Mouse (Mus musculus) MEL (cell line): ENCODE results near the gene Zc3hc1. TPM values are rescaled to one million over a fixed set of nuclear protein-coding genes. Genes with fewer than 3 reads are reported as not detected.

Experiments used
- DNase-seq: peaks from one replicate; pipeline ENCODE4 v3.0.0; 2011; ENCODE audit warnings: low read depth, low spot score
- H3K27ac ChIP-seq: 2 replicates; pipeline ENCODE4 v1.5.1; 2012; ENCODE audit warnings: low read depth, mild to moderate bottlenecking, control low read depth, low read length, moderate library complexity; ENCODE audit not compliant: control insufficient read depth
- H3K27me3 ChIP-seq, 2 experiments: fragments of 150-350 bp in 1 of 2; sonication (generic) in 1 of 2; 2 replicates each; pipeline ENCODE4 v1.6.1; 2012; ENCODE audit warnings: low read length in 2 of 2, mild to moderate bottlenecking in 2 of 2, improper control_type of control experiment in 1 of 2, moderate library complexity in 1 of 2; ENCODE audit not compliant: insufficient read depth in 2 of 2, control insufficient read depth in 1 of 2
- H3K36me3 ChIP-seq, 2 experiments: 2 replicates each; pipeline ENCODE4 v1.6.1; 2012 to 2014; ENCODE audit warnings: low read length in 2 of 2, improper control_type of control experiment in 1 of 2, inconsistent platforms in 1 of 2, mild to moderate bottlenecking in 1 of 2; ENCODE audit not compliant: insufficient read depth in 2 of 2, control insufficient read depth in 1 of 2
- H3K4me1 ChIP-seq, 2 experiments: fragments of 150-350 bp in 1 of 2; sonication (generic) in 1 of 2; 2 replicates each; pipeline ENCODE4 v1.6.1; 2012; ENCODE audit warnings: low read length in 2 of 2, improper control_type of control experiment in 1 of 2, mild to moderate bottlenecking in 1 of 2; ENCODE audit not compliant: insufficient read depth in 2 of 2, control insufficient read depth in 1 of 2
- H3K4me3 ChIP-seq, 2 experiments: fragments of 150-350 bp in 1 of 2; sonication (generic) in 1 of 2; 2 replicates each; pipeline ENCODE4 v1.5.1; 2012; ENCODE audit warnings: low read depth in 2 of 2, low read length in 2 of 2, mild to moderate bottlenecking in 2 of 2, moderate library complexity in 2 of 2, control low read depth in 1 of 2, improper control_type of control experiment in 1 of 2; ENCODE audit not compliant: control insufficient read depth in 1 of 2, insufficient read depth in 1 of 2
- H3K79me2 ChIP-seq: 2 replicates; pipeline ENCODE4 v1.6.1; 2012; ENCODE audit warnings: mild to moderate bottlenecking, low read length, moderate library complexity; ENCODE audit not compliant: control insufficient read depth, poor library complexity, insufficient read depth
- H3K9ac ChIP-seq: 2 replicates; pipeline ENCODE4 v1.6.1; 2012; ENCODE audit warnings: low read depth, mild to moderate bottlenecking, control low read depth, low read length, moderate library complexity; ENCODE audit not compliant: control insufficient read depth, poor library complexity, severe bottlenecking
- H3K9me3 ChIP-seq: fragments of 150-350 bp; sonication (generic); replicated peaks from 2 replicates; pipeline ENCODE4 v1.6.1; 2012; ENCODE audit warnings: mild to moderate bottlenecking, low read length, improper control_type of control experiment, moderate library complexity; ENCODE audit not compliant: insufficient read depth
- BHLHE40 ChIP-seq: IDR thresholded peaks from 2 replicates; pipeline ENCODE4 v1.6.1; 2012; ENCODE audit warnings: low read depth, mild to moderate bottlenecking, inconsistent platforms, low read length, improper control_type of control experiment, borderline replicate concordance
- CHD1 ChIP-seq: IDR thresholded peaks from 2 replicates; pipeline ENCODE4 v1.6.1; 2012; ENCODE audit warnings: low read depth, mild to moderate bottlenecking, inconsistent platforms, low read length, improper control_type of control experiment
- CHD2 ChIP-seq: IDR thresholded peaks from 2 replicates; pipeline ENCODE4 v1.6.1; 2011; ENCODE audit warnings: low read length, improper control_type of control experiment
- CTCF ChIP-seq, 3 experiments: IDR thresholded peaks in 2 of 3; conservative IDR thresholded peaks in 1 of 3; 2 replicates each; pipeline ENCODE4 v1.5.1; 2011 to 2012; ENCODE audit warnings: low read length in 3 of 3, low read depth in 2 of 3, mild to moderate bottlenecking in 2 of 3, improper control_type of control experiment in 1 of 3, inconsistent platforms in 1 of 3, mixed read lengths in 1 of 3, moderate library complexity in 1 of 3; ENCODE audit not compliant: control insufficient read depth in 1 of 3, insufficient read depth in 1 of 3, poor library complexity in 1 of 3, severe bottlenecking in 1 of 3
- E2F4 ChIP-seq: IDR thresholded peaks from 2 replicates; pipeline ENCODE4 v1.6.1; 2011; ENCODE audit warnings: low read depth, low read length, improper control_type of control experiment, borderline replicate concordance
- ELF1 ChIP-seq: IDR thresholded peaks from 2 replicates; pipeline ENCODE4 v1.6.1; 2014; ENCODE audit warnings: low read depth, mild to moderate bottlenecking, inconsistent platforms, low read length, improper control_type of control experiment, moderate library complexity
- EP300 ChIP-seq, 2 experiments: IDR thresholded peaks; 2 replicates each; pipeline ENCODE4 v1.6.1; 2011; ENCODE audit warnings: improper control_type of control experiment in 2 of 2, low read length in 2 of 2, low read depth in 1 of 2, mild to moderate bottlenecking in 1 of 2
- ETS1 ChIP-seq: IDR thresholded peaks from 2 replicates; pipeline ENCODE4 v1.6.1; 2012; ENCODE audit warnings: low read depth, mild to moderate bottlenecking, inconsistent platforms, low read length, improper control_type of control experiment, moderate library complexity
- GABPA ChIP-seq: IDR thresholded peaks from 2 replicates; pipeline ENCODE4 v1.6.1; 2012; ENCODE audit warnings: low read depth, mild to moderate bottlenecking, inconsistent platforms, low read length, improper control_type of control experiment, moderate library complexity
- GATA1 ChIP-seq: IDR thresholded peaks from 2 replicates; pipeline ENCODE4 v1.6.1; 2011; ENCODE audit warnings: low read depth, low read length, improper control_type of control experiment
- HCFC1 ChIP-seq: IDR thresholded peaks from 2 replicates; pipeline ENCODE4 v1.6.1; 2012; ENCODE audit warnings: low read depth, mild to moderate bottlenecking, inconsistent platforms, low read length, improper control_type of control experiment, moderate library complexity
- JUND ChIP-seq: IDR thresholded peaks from 2 replicates; pipeline ENCODE4 v1.6.1; 2011; ENCODE audit warnings: low read depth, mild to moderate bottlenecking, improper control_type of control experiment, low read length
- KAT2A ChIP-seq: conservative IDR thresholded peaks from 2 replicates; pipeline ENCODE4 v1.6.1; 2012; ENCODE audit warnings: low read depth, low read length, improper control_type of control experiment, inconsistent platforms
- MAFK ChIP-seq: IDR thresholded peaks from 2 replicates; pipeline ENCODE4 v1.6.1; 2011; ENCODE audit warnings: low read depth, mild to moderate bottlenecking, low read length, improper control_type of control experiment, borderline replicate concordance
- MAX ChIP-seq: IDR thresholded peaks from 2 replicates; pipeline ENCODE4 v1.6.1; 2011; ENCODE audit warnings: low read length, improper control_type of control experiment
- MAZ ChIP-seq: IDR thresholded peaks from 2 replicates; pipeline ENCODE4 v1.6.1; 2012; ENCODE audit warnings: low read depth, mild to moderate bottlenecking, inconsistent platforms, low read length, improper control_type of control experiment
- MXI1 ChIP-seq: IDR thresholded peaks from 2 replicates; pipeline ENCODE4 v1.6.1; 2011; ENCODE audit warnings: mild to moderate bottlenecking, low read depth, low read length, improper control_type of control experiment
- MYB ChIP-seq: IDR thresholded peaks from 2 replicates; pipeline ENCODE4 v1.6.1; 2011; ENCODE audit warnings: mild to moderate bottlenecking, low read depth, low read length, improper control_type of control experiment
- MYC ChIP-seq: IDR thresholded peaks from 2 replicates; pipeline ENCODE4 v1.6.1; 2011; ENCODE audit warnings: low read depth, mild to moderate bottlenecking, low read length, improper control_type of control experiment, moderate library complexity
- NELFE ChIP-seq: IDR thresholded peaks from 2 replicates; pipeline ENCODE4 v1.6.1; 2011; ENCODE audit warnings: low read depth, low read length, improper control_type of control experiment
- NRF1 ChIP-seq: IDR thresholded peaks from 2 replicates; pipeline ENCODE4 v1.6.1; 2014; ENCODE audit warnings: low read depth, mild to moderate bottlenecking, inconsistent platforms, low read length, improper control_type of control experiment, moderate library complexity; ENCODE audit not compliant: poor library complexity, insufficient read depth, severe bottlenecking
- POLR2A ChIP-seq, 2 experiments: IDR thresholded peaks; 2 replicates each; pipeline ENCODE4 v1.6.1; 2011 to 2012; ENCODE audit warnings: low read length in 2 of 2, mild to moderate bottlenecking in 2 of 2, control low read depth in 1 of 2, improper control_type of control experiment in 1 of 2, low read depth in 1 of 2, moderate library complexity in 1 of 2; ENCODE audit not compliant: control insufficient read depth in 1 of 2, insufficient read depth in 1 of 2, poor library complexity in 1 of 2
- POLR2AphosphoS2 ChIP-seq: IDR thresholded peaks from 2 replicates; pipeline ENCODE4 v1.6.1; 2011; ENCODE audit warnings: low read length, improper control_type of control experiment
- POLR2AphosphoS5 ChIP-seq: IDR thresholded peaks from 2 replicates; pipeline ENCODE4 v1.6.1; 2012; ENCODE audit warnings: low read depth, borderline replicate concordance, mild to moderate bottlenecking, inconsistent platforms, low read length, moderate library complexity, mixed read lengths
- RAD21 ChIP-seq: IDR thresholded peaks from 2 replicates; pipeline ENCODE4 v1.6.1; 2011; ENCODE audit warnings: mild to moderate bottlenecking, low read depth, low read length, improper control_type of control experiment
- RCOR1 ChIP-seq: IDR thresholded peaks from 2 replicates; pipeline ENCODE4 v1.6.1; 2012; ENCODE audit warnings: low read depth, mild to moderate bottlenecking, inconsistent platforms, low read length, improper control_type of control experiment
- SIN3A ChIP-seq: IDR thresholded peaks from 2 replicates; pipeline ENCODE4 v1.6.1; 2012; ENCODE audit warnings: low read length, improper control_type of control experiment, inconsistent platforms
- SMC3 ChIP-seq: IDR thresholded peaks from 2 replicates; pipeline ENCODE4 v1.6.1; 2011; ENCODE audit warnings: low read depth, low read length, improper control_type of control experiment
- TAL1 ChIP-seq: IDR thresholded peaks from 2 replicates; pipeline ENCODE4 v1.6.1; 2012; ENCODE audit warnings: mild to moderate bottlenecking, inconsistent platforms, low read length, moderate library complexity, mixed read lengths
- TBP ChIP-seq: IDR thresholded peaks from 2 replicates; pipeline ENCODE4 v1.8.0; 2011; ENCODE audit warnings: low read depth, low read length, improper control_type of control experiment
- TCF12 ChIP-seq: IDR thresholded peaks from 2 replicates; pipeline ENCODE4 v1.6.1; 2014; ENCODE audit warnings: low read depth, mild to moderate bottlenecking, inconsistent platforms, low read length, improper control_type of control experiment, moderate library complexity
- UBTF ChIP-seq: IDR thresholded peaks from 2 replicates; pipeline ENCODE4 v1.6.1; 2012; ENCODE audit warnings: low read depth, mild to moderate bottlenecking, inconsistent platforms, low read length, improper control_type of control experiment, moderate library complexity, borderline replicate concordance; ENCODE audit not compliant: insufficient read depth
- USF1 ChIP-seq: IDR thresholded peaks from 2 replicates; pipeline ENCODE4 v1.6.1; 2014; ENCODE audit warnings: low read depth, mild to moderate bottlenecking, inconsistent platforms, low read length, improper control_type of control experiment, moderate library complexity
- ZC3H11A ChIP-seq: IDR thresholded peaks from 2 replicates; pipeline ENCODE4 v1.6.1; 2012; ENCODE audit warnings: low read depth, mild to moderate bottlenecking, inconsistent platforms, low read length, improper control_type of control experiment
- ZKSCAN1 ChIP-seq: IDR thresholded peaks from 2 replicates; pipeline ENCODE4 v1.6.1; 2012; ENCODE audit warnings: low read depth, mild to moderate bottlenecking, inconsistent platforms, low read length, improper control_type of control experiment, moderate library complexity
- ZMIZ1 ChIP-seq: IDR thresholded peaks from 2 replicates; pipeline ENCODE4 v1.6.1; 2012; ENCODE audit warnings: low read depth, mild to moderate bottlenecking, inconsistent platforms, low read length, improper control_type of control experiment, moderate library complexity
- polyA plus RNA-seq, 2 experiments: library from polyadenylated mRNA; stranded (reverse) in 1 of 2; unstranded in 1 of 2; fragments of >175 nt in 1 of 2; fragments of >200 nt in 1 of 2; gene quantifications; 2 replicates each; pipeline versions ENCODE4 v1.2.1 to v1.2.4; 2012; ENCODE audit warnings: low replicate concordance in 2 of 2, low read depth in 1 of 2; ENCODE audit not compliant: insufficient read length in 2 of 2, insufficient read depth in 1 of 2, missing spikeins in 1 of 2
- total RNA-seq: library from RNA; depleted of rRNA; stranded (reverse); fragments of 300-350 nt; gene quantifications from 2 replicates; pipeline ENCODE4 v1.2.3, GENCODE M21; 2012

Zc3hc1 gene
- total and polyA plus RNA-seq, 3 experiments: 59.8 to 87.7 TPM; not detected in 1

GRCm38 (mm10) chr6:30401308-30402015 lies 10.6 kb upstream of the Zc3hc1 start, which contains the start of gene Klhdc10:
Gene Klhdc10, plus strand, starts transcription at chr6:30401868.
- Histone ChIP-seq H3K4me1 (peaks cover 0 to 10% of the 10 kb centered on the region in 2 experiments; a peak in 2 of 4 replicates), H3K27me3 (no peaks in the 10 kb centered on the region; a peak in 1 of 4 replicates), H3K4me3 (peak within 1 kb of the TSS; percentile 82 to 90), H3K36me3 (peaks cover 0 to 17% of the 10 kb centered on the region in 2 experiments; a peak in 2 of 4 replicates), H3K9ac (peak within 1 kb of the TSS; percentile 88), H3K79me2 (peaks cover 24% of the 10 kb centered on the region), H3K27ac (peak within 1 kb of the TSS; percentile 94), H3K9me3 (no peaks in the 10 kb centered on the region)
- peak; percentile 99 for DNase-seq
- TF ChIP-seq HCFC1 (peak; percentile 95), CHD1 (no peak), MAZ (peak; percentile 100), EP300 (IDR thresholded peaks at IDR 0.05; ENCODE audit: low read depth in 1 of 2, low read length in 2 of 2) (peak in 1 of 2 experiments; percentile 35; a peak in 1 of 4 replicates), MYC (peak; percentile 65; the same call in 1 of the 2 replicates), RCOR1 (0 out of 2 replicates have a peak, but pooled peaks have one; percentile 4), NELFE (peak; percentile 83), ZKSCAN1 (no peak), USF1 (0 out of 2 replicates have a peak, but pooled peaks have one; percentile 12), KAT2A (peak; percentile 77; the same call in 1 of the 2 replicates), MAX (peak; percentile 76), POLR2AphosphoS2 (peak; percentile 64; the same call in 1 of the 2 replicates), TCF12 (peak; percentile 49; the same call in 1 of the 2 replicates), SIN3A (peak; percentile 98), BHLHE40 (peak; percentile 47; the same call in 1 of the 2 replicates), POLR2A (IDR thresholded peaks at IDR 0.05; ENCODE audit: control insufficient read depth in 1 of 2, insufficient read depth in 1 of 2, low read depth in 1 of 2, low read length in 2 of 2, poor library complexity in 1 of 2) (peak in 1 of 2 experiments; percentile 68; a peak in 2 of 4 replicates), NRF1 (peak; percentile 41; the same call in 1 of the 2 replicates), GATA1 (no peak), ELF1 (peak; percentile 66), ZC3H11A (no peak), POLR2AphosphoS5 (no peak), UBTF (no peak), MYB (no peak), ZMIZ1 (peak; percentile 58; the same call in 1 of the 2 replicates), MXI1 (peak; percentile 61), E2F4 (peak; percentile 74; the same call in 1 of the 2 replicates), RAD21 (no peak), ETS1 (peak; percentile 52; the same call in 1 of the 2 replicates), TAL1 (no peak), JUND (no peak), TBP (peak; percentile 67), GABPA (0 out of 2 replicates have a peak, but pooled peaks have one; percentile 6), CHD2 (peak; percentile 90), SMC3 (no peak), CTCF (IDR thresholded peaks at IDR 0.05 in 2 of 3, conservative IDR thresholded peaks at IDR 0.05 in 1 of 3; ENCODE audit: control insufficient read depth in 1 of 3, insufficient read depth in 1 of 3, low read depth in 2 of 3, low read length in 3 of 3, poor library complexity in 1 of 3, severe bottlenecking in 1 of 3) (no peak), MAFK (no peak)
